Mouse (Mus musculus) cerebellum, adult (tissue): ENCODE results near the gene Rnf220.
A peak's percentile ranks its signal among the peaks of the same experiment; 100 is the strongest.

Source experiments
- ATAC-seq: cut with Nextera tagmentation; 2 replicates; pipeline ENCODE4 v1.9.2; 2017; ENCODE audit warnings: mild to moderate bottlenecking, moderate library complexity, mixed read lengths; ENCODE audit not compliant: insufficient number of reproducible peaks, low FRiP score, low TSS enrichment

Rnf220 gene

DNA sequence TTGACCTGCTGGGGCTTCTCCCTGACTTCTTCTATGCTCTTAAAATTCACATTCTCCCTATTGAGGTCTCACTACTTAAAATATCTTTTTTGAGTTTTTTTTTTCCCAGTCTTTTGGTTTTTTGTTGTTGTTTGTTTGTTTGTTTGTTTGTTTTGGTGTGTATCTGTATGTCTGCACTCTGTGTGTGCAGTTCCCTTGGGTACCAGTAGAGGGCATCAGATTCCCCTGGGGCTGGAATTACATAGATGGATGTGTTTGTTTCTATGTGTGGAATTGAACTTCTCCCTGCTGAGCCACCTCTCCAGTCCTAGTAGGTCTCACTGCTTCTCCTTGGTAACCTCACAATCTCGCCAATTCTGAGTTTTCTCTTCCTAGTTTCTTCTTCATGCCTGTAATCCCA lies 187.4 kb downstream of the Rnf220 start:
- no peak for ATAC-seq

DNA sequence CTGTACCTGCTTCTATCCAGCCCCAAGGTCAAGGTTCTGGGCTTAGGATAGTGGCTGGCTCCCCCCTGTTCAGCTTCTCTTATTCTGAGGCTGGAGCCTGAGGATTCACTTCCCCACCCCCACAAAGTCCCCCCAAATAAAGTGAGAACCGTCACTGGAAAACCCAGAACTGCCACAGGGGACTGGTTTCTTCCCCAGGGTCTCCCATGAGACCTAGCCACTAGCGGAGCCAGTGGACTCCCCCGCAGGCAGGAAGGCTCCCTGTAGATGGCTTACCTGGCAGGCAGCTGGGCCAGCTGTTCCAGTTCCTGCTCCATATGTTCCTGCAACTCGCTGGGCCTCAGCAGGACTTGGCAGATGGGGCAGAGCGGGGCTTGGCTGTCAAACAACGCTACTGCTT lies 189.6 kb downstream of the Rnf220 start:
- no peak for ATAC-seq

DNA sequence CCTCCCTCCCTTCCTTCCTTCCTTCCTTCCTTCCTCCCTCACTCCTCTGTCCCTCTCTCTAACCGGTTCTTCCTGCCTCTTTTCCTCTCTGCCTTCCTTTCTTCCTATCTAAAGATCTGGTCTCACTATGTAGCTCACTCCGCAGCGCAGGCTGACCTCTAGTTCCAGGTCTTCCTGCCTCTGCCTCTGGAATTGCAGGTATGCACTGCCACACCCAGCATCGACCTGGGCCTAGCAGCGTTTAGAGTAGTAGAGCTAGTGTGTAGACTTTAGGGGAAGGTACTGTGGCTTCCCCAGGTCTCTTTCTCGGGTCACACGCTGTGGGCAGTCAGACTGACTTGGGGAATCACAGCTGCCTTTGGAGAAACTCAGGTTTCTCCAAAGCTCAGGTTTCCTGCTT lies 191.4 kb downstream of the Rnf220 start:
- ATAC-seq, result no peak

DNA sequence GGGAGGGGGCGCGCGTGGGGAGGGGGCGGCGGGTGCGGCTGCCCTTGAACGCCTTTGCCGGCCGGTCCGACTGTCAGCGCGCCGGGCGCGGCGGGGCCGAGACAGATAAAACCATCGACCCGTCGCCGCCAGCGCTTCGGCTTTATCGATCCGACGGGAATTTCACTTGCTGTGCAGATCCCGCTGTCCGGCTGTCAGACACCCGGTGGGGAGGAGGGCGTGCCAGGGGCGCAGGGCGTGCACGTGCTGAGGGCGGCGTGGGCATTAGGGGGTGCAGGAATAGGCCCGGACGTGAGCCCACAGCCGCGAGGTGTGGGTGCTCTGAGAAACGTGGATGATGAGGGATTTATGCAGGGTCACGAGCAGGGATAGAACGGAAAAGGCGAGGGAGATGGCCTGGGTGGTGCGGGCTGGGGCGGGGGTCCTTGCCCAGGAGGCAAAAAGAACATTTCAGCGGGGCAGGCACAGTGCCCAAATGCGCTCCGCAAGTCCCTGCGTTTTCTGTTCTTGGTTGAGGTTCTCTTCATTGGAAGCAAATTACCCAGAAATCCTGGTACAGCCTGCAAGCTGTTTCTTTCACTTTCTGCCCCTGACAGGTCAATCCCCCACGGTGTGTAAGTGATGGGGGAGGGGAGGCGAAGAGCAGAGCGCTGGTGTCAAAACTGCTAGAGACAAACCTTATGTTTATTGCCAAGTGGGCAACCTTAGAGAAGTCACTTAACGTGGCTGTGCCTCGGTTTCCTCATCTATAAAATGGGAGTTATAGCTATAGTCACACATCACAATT lies 192.4 kb downstream of the Rnf220 start:
- no peak for ATAC-seq

DNA sequence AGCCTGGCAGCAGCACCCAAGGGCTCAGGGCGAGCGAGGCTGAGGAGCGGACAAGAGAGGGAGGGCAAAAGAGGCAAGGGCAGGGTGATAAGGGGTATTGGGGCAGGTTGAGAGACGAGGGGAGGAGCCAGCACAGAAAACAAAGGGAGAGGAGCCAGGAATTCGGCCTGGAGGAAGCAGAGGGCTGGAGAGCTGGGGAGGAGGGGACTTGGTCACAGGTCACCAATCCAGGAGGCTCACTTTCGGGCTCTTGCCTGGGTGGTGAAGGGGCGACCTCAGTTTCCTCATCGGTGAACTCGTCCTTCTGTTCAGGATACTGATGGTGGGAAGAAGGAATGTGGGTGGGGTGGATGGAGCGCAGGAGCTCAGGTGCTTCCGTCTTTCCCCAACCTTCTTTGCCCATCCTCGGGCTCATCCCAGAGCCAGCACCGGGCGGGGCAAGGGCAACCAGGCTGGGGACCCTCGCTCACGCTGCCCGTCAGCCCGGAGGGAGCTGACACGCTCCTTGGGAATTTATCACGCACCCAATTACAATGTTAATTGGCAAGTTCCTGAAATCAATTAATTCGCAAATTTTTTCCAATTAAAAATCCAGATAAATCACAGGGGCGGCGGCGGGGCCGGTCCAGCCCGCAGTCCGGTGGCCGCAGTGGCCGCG lies 193.1 kb downstream of the Rnf220 start:
- ATAC-seq, result no peak

DNA sequence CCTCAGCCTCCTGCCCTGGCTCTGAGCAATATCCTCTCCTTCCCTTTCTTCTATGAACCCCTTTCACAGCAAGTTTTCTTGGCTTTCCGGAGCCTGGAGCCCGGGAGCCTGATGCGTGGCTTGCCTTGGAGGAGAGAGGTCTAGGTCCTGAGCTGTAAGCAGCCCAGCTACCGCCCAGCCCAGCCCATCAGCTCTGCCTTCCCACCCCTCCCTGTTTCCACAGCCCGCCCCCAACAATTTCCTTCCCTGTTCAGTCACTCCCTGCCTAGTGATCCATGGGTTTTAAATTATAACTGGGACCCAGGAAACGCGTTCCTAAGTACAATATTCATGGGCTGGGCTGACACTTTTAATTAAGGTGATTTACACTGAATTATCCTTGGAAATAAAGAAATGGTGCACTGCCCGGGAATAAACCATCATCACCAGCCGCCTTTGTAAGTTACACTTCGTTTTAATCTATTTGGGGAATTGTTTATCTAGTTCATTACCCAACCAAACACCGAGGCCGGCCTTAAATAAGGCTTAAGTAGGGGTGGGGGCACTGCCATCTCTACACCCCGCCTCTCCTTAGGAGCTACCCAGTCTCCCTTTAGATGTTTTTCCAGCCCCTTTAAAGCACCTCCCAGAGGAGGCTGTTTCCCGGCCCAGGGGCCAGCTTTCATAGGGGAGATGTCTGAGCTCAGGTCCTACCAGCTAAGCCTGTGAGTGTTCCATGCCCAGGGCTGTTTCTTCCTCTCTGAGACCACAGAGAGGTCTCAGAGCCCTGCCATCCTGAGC lies 194.6 kb downstream of the Rnf220 start:
- ATAC-seq, result no peak

DNA sequence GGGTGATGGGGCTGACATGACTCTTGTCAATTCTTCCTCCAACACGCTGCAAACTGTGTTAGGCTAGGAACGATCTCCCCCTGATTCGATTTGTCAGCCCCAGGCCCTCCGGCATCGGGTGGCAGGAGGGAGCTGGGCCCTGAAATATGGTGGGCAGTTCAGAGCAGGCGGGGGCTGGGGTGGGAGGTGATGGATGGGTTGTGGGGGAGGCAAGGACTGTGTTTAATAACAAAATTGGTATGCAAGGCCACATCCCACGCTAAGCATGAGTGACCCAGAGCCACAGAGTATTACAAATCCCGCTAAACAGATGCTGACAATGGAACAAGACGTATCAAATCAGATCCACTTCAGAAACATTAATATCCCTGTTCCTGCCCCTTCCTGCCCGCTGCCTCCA lies 196.9 kb downstream of the Rnf220 start:
- ATAC-seq, result no peak

DNA sequence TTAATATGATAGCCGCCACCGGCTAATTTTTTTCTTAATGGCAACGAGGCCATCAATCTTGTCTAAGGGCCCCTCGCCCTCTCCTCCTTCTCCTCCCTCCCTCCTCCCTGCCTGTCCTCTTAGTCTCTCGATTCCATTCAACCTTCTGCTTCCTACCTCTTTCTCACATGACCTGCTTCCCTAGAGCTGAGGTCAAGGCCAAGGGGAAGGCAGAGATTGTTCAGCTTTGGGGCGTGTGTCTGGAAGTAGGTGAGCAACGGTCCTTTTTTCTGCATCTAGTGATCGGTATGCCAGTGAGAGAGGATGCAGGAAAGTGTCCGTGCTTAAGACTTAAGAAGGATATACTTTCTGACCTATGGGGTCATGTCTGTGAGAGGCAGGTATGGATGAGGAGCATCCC lies 199.0 kb downstream of the Rnf220 start:
- ATAC-seq, result no peak

DNA sequence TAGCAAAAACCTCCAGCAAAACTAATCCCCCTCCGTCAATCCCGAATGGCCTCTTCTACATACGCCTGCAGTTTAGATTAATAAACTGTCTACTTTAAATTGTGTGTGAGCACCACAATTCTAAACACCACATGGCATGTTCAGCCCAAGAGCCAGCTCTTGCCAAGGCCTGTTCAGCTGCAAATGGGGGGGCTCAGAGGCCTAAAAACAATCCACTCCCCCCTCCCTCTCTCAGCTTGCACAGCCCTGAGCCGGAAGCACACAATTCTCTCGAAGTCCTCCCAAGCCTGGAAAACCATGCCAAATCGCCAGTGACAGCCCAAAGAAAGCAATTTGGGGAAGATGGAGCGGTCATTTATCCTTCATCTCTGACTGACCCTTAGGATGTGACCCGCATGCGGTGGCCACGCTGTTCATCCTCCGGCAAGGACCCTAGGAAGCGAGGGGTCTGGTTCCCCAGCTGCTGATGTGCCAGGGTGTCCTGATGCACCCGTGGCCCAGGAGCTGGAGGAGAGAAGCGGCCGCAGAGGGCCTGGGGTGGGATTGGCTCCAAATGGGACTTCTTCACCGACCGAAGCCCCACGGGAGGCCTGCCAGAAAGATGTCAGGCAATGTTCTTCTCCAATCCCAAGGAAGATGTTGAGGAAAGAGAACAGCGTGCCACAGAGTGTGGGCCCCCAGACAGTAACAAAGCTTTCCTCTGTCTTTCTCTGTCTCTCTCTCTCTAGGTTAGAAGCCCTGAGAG lies 199.8 kb downstream of the Rnf220 start:
- no peak for ATAC-seq

DNA sequence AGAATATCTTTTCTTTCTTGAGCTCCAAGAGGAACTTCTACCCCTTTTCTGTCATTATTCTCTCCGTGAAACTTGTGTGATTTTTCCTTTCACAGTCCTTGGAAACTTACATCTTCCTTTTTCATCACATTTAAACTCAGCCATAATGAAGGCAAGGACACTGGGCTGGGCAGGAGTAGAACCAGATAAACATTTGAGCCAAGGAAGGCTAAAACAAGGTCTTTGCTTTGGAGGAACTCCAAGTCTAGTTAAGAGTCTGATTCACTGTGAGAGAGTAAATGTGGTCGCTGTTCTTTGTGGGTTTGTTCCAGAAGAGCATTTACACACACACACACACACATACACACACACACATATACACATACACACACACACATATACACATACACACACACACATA lies 205.2 kb downstream of the Rnf220 start:
- ATAC-seq, result no peak

DNA sequence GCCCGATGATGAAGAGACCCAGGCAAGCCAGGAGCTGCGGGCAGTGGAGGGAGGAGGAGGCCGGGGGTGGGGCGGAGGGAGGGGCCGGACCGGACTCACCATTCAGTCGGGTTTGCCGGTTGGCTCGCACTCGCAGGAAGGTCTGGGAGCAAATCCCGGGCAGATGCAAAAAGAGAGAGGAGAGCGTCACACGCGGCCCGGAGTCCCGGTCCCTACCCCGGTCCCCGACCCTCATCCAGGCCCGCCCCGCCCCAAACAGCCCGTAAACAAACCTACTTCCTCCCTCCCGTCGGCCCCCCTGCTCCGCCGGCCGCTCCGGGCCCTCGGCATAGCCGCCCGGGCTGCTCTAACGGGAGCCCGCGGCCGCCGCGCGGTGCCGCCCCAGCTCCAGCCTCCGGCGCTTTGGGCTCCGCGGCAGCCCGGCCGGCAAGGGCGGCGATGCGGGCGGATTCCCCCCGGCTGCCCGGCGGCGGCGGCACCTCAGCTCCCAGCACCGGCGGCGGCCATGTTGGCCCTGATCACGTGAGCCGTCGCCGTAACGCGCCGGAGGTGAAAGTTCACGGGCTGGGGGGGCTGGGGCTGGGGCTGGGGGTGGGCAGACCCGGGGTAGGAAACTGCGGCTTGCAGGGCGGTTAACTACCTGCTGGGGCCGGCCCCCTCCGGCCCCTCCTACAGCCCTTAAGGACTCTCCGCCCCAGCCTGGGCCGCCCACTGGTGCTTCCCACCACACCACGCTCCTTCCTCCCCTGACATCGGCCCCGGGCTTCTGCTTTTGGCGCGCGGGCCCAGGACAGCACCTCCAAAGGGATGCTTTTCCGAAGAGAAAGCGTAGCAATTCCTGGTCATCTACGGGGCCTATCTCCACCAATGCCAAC lies 207.7 kb downstream of the Rnf220 start:
- ATAC-seq, result peak; percentile 67

DNA sequence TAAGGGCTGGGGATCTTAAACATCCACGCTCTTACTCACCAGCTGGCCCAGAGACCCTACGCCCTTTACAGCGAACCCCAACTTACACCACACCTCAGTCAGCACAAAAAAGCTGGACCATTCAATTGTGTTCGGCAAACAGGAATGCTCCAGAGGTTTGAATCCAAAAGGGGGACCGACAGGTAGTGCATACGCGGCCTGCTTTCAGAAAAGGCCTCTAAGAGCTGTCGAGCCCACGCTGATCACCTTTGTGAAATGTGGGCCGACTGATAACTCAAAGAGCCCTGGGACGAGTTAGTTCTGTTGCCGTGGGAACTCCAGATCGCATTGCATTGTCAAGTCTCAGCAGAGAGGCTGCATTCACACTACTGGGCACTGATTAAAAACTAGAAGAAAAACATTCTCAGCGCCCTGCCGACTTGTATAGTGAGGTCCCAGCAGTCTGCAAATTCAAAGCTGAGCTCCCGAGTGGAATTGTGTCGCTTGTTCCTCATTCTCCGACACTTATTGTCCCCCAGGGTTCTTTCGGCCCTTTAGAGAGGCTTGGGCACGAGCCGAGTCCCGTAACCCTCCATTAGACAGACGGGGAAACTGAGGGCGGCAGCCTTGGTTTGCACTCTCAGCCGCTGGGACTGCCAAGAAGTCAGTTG lies 208.4 kb downstream of the Rnf220 start:
- no peak; the same call in 1 of the 2 replicates for ATAC-seq

DNA sequence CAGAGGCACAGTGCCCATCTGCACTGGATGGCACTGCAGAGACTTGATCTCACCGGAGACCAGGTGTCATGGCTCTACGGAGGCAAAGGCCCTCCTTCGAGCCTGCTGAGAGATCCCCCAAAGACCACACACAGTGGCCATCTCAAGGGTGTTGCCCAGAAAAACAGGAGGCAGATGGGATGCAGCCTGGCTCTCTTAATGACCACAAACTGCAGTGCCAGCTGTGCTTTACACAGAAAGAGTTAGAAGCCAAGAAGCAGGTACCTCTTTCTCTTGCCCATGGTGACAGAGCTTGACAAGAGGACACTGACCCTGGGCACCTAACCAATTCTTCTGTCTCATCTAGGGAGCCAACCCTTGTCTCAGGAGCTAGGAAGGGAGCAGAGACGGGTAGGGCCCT lies 212.5 kb downstream of the Rnf220 start:
- no peak for ATAC-seq

DNA sequence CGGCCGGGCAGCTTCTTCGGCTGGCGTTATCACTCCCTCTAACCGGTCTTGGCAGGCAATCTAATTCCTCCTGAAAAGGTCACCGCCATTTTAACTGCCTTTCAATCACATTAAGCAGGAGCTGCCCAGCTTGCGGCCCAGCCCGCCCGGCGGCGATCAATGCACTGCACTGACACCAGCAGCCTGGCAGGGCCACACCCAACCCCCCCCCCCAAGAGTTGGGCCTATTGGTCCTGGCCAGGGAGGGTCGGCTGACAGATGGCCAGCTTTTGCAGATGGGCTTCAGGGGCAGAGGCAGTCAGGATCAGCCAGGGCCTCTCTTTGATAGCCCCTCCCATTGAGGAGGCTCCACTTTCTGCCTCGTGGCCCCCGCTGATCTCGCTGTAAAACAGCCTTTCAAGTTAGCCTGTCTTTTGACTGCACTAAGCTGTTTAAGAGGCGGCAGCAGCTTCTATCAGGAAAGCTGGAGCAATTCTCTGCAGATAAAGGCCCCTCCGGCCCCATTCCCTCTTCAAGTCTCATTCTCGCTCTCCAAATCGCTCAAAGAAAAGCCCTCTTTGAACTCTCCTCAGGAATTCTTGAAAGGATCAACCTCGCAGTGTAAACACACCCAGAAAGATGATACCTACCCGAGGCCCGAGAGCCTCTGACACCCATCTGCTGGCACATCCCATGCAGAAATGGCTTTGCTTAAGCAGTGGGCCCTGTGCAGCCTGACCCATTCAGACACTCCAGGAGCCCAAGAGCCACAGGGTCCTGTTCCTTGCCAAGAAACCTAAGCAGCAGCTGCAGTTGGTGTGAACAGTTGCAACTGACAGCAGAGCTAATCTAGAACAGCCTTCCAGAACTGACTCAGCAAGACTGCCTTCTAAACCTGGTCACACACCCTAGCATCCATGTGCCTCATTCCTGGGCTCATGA lies 213.3 kb downstream of the Rnf220 start:
- no peak for ATAC-seq

DNA sequence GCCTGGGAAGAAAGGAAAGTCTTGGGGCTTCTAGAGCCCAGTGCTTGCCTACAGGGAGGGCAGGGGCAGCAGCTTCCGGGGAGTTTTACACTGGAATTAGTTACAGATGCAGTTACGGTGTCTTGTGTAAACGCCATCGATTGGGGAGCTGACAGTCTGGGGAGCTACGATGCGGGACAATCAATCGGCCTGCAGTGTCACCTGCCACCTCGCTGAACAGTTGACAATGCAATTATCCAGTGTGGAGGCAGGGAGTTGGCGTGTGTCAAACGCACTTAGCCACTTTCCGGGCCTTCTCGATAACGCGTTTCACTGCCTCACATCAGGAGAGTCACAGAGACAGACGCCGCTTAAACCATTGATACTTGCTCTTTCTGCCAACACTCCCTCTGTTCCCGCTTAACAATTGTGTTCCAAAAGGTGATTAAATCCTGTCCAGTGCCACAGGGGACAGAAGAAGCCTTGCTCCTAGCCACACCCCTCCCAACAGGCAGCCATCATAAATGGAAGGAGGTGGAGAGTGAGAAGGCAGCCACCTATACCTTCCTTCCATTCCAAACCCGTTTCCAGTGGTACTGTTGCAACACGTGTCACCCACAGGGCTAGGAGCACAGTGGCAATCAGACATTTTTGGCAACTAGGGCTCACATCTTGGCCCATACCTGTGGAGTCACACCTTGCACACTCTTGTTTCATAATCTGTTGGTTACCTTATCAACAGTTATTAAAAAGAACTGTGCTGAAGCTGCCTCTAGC lies 215.6 kb downstream of the Rnf220 start:
- ATAC-seq, result no peak

DNA sequence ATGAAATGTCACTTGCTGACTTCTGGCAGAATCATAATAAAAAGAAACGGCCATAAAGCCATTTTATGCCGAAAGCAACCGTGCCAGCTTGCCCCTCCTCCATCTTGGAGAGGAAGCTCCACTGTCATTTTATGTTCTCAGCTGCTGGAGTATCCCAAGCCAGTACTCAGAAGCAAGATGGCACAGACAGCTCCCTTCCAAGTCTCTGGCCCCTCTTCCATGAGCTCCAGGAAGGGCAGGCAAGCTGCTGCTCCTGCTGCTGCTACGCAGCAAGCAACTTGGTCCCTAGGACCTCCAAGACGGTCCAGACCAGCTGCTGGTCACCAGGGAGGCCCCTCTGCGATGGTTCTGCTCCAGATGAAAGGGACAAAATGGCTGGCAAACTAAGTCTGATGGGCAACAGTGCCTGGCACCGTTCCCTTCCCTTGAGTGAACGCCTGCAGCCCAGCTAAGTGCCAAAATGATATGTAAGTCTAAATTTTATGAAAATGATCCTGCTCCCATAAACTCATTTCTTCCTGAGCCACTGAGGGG lies 216.4 kb downstream of the Rnf220 start:
- no peak for ATAC-seq

DNA sequence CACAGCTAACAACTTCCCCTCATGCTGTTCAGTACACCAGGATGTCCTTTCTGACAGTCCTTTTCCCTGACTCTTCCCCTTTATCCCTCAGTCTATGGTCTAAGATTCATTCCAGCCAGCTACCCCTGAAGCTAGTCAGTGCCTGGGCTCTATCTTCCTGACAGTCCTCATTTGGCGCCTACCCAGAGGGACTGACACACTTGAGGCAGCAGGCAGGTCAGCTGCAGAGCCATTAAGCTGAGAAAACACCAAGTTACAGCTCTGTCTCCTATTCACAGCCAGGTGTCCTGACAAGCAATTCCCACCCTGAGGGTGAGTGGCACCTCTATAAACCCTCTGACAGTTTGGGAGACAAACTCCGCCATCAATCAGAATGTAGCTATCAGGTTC lies 217.6 kb downstream of the Rnf220 start:
- no peak for ATAC-seq
